Mouse (Mus musculus): ENCODE measurements around the gene Mtus2. TPM values are rescaled to one million over a fixed set of nuclear protein-coding genes. Genes with fewer than 3 reads are reported as not detected.

Mtus2 gene
- total and polyA plus RNA-seq, 2 experiments from 2014 or later, result 38.0 to 41.6 TPM

GRCm38 (mm10) chr5:147915038-147915566 is 42.0 kb upstream of the Mtus2 start:
- no peak overlapping the region for H3K27ac ChIP-seq (ENCODE audit: low read depth, low read length)
- no peaks in the 10 kb centered on the region for H3K27me3 ChIP-seq (ENCODE audit: insufficient read depth, low read length)
- ATAC-seq (ENCODE audit: low FRiP score), result no peak
- H3K9ac ChIP-seq (replicated peaks; ENCODE audit: low read length, poor library complexity, severe bottlenecking), result no peak overlapping the region
- peak; percentile 27; the same call in 1 of the 2 replicates for TF ChIP-seq CTCF (IDR thresholded peaks at IDR 0.05)
- H3K4me2 ChIP-seq (ENCODE audit: low read depth, low read length, poor library complexity, severe bottlenecking), result no peak overlapping the region
- WGBS, result 61% methylated on average over 6 of the region's 6 CpGs
- no peaks in the 10 kb centered on the region for H3K9me3 ChIP-seq (ENCODE audit: low read length)
- no peaks in the 10 kb centered on the region for H3K36me3 ChIP-seq (ENCODE audit: insufficient read depth, low read length)
- DNase-seq (ENCODE audit: low spot score), result no peak
- no peaks in the 10 kb centered on the region for H3K4me1 ChIP-seq (ENCODE audit: insufficient read depth, low read length)
- H3K4me3 ChIP-seq (ENCODE audit: low read depth, low read length), result no peak overlapping the region

DNA sequence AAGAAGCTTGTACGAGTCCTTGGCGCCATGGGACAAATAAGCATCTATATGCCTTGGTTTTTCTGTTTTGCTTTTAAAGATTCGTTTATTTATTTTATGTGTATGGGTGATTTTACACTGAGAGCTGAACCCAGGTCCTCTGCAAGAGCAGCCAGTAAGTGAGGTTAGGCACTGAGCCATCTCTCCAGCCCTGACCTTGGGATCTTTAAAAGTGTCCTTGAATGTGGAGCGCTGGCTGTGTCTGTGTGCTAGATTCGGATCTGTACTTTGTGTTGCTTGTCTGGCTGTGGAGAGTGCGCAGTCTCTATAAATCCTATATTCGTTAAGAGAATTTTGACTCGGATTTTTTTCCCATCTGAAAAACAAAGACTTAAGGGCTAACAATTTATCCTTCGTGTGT is 40.9 kb upstream of the Mtus2 start:
- no peaks in the 10 kb centered on the region for H3K9me3 ChIP-seq (ENCODE audit: low read length)
- H3K4me1 ChIP-seq (ENCODE audit: insufficient read depth, low read length), result no peaks in the 10 kb centered on the region
- no peak for ATAC-seq (ENCODE audit: low FRiP score)
- no peak for DNase-seq (ENCODE audit: low spot score)
- no peak overlapping the region for H3K9ac ChIP-seq (replicated peaks; ENCODE audit: low read length, poor library complexity, severe bottlenecking)
- no peak for TF ChIP-seq CTCF (IDR thresholded peaks at IDR 0.05)
- H3K27me3 ChIP-seq (ENCODE audit: insufficient read depth, low read length), result no peaks in the 10 kb centered on the region
- 84% methylated on average over 9 of the region's 9 CpGs for WGBS
- H3K4me2 ChIP-seq (ENCODE audit: low read depth, low read length, poor library complexity, severe bottlenecking), result no peak overlapping the region
- no peak overlapping the region for H3K4me3 ChIP-seq (ENCODE audit: low read depth, low read length)
- no peak overlapping the region for H3K27ac ChIP-seq (ENCODE audit: low read depth, low read length)
- no peaks in the 10 kb centered on the region for H3K36me3 ChIP-seq (ENCODE audit: insufficient read depth, low read length)

DNA sequence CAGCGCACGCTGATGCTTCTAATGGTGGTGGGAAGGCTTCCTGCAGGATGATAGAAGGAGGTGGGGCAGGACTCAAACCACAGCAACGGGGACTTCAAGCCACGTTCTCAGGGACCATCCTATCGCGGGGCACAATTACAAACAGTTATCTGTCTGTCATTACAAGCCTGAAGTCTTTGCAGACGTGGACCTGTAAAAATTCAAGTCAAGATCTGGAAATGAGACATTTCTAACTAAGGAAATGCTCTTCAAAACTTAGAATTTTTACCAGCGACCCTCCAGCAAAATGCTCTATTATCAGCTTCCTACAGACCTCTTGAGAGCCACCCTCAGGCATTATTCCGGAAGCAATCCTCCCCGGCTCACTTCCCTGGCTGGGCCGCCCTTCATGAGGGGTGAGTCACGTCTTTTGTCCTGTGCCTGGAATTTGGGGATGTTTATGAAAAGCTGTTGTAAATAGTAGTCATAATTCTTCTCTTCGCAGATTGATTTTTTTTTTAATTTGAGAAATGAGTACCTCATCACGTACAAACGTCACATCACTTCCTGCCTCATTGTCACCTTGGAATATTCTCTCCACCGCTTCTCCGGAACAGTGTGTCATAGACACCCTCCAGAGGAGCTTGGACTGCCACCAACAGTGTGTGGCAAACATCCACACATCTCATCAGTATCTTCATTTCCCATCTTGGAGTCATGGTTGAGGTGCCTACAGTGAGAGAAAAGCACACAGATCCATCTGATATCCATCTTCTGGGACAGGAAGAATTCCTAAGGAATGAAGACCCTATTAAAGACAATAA is 38.9 kb upstream of the Mtus2 start:
- Histone ChIP-seq H3K36me3 (ENCODE audit: insufficient read depth, low read length) (no peaks in the 10 kb centered on the region), H3K9me3 (ENCODE audit: low read length) (no peaks in the 10 kb centered on the region), H3K4me3 (ENCODE audit: low read depth, low read length) (no peak overlapping the region), H3K27ac (ENCODE audit: low read depth, low read length) (no peak overlapping the region), H3K9ac (replicated peaks; ENCODE audit: low read length, poor library complexity, severe bottlenecking) (no peak overlapping the region), H3K4me1 (ENCODE audit: insufficient read depth, low read length) (no peaks in the 10 kb centered on the region), H3K4me2 (ENCODE audit: low read depth, low read length, poor library complexity, severe bottlenecking) (no peak overlapping the region), H3K27me3 (ENCODE audit: insufficient read depth, low read length) (no peaks in the 10 kb centered on the region)
- ATAC-seq (ENCODE audit: low FRiP score) (no peak), DNase-seq (ENCODE audit: low spot score) (no peak)
- WGBS, result 74% methylated on average over 17 of the region's 17 CpGs
- TF ChIP-seq CTCF (IDR thresholded peaks at IDR 0.05), result no peak

- ATAC-seq (ENCODE audit: low FRiP score), result no peak
- H3K4me2 ChIP-seq (ENCODE audit: low read depth, low read length, poor library complexity, severe bottlenecking), result no peak overlapping the region
- no peak overlapping the region for H3K4me3 ChIP-seq (ENCODE audit: low read depth, low read length)
Observed at GRCm38 (mm10) chr5:147924621-147925020, 32.5 kb upstream of the Mtus2 start.

GRCm38 (mm10) chr5:147925935-147926604 is 31.1 kb upstream of the Mtus2 start:
- H3K36me3 ChIP-seq (ENCODE audit: insufficient read depth, low read length), result no peaks in the 10 kb centered on the region
- TF ChIP-seq CTCF (IDR thresholded peaks at IDR 0.05), result peak; percentile 60
- H3K9ac ChIP-seq (replicated peaks; ENCODE audit: low read length, poor library complexity, severe bottlenecking), result no peak overlapping the region
- DNase-seq (ENCODE audit: low spot score), result peak; percentile 12
- no peak overlapping the region for H3K4me3 ChIP-seq (ENCODE audit: low read depth, low read length)
- WGBS, result 68% methylated on average over 15 of the region's 15 CpGs
- H3K27ac ChIP-seq (ENCODE audit: low read depth, low read length), result no peak overlapping the region
- H3K4me1 ChIP-seq (ENCODE audit: insufficient read depth, low read length), result no peaks in the 10 kb centered on the region
- no peaks in the 10 kb centered on the region for H3K27me3 ChIP-seq (ENCODE audit: insufficient read depth, low read length)
- ATAC-seq (ENCODE audit: low FRiP score), result no peak
- no peak overlapping the region for H3K4me2 ChIP-seq (ENCODE audit: low read depth, low read length, poor library complexity, severe bottlenecking)
- no peaks in the 10 kb centered on the region for H3K9me3 ChIP-seq (ENCODE audit: low read length)

More at GRCm38 (mm10) chr5:147924621-147925020, 32.5 kb upstream of the Mtus2 start:
- TF ChIP-seq CTCF (IDR thresholded peaks at IDR 0.05), result no peak
- 80% methylated on average over 5 of the region's 5 CpGs for WGBS
- Histone ChIP-seq H3K9ac (replicated peaks; ENCODE audit: low read length, poor library complexity, severe bottlenecking) (no peak overlapping the region), H3K4me1 (ENCODE audit: insufficient read depth, low read length) (no peaks in the 10 kb centered on the region), H3K9me3 (ENCODE audit: low read length) (no peaks in the 10 kb centered on the region), H3K27ac (ENCODE audit: low read depth, low read length) (no peak overlapping the region), H3K27me3 (ENCODE audit: insufficient read depth, low read length) (no peaks in the 10 kb centered on the region), H3K36me3 (ENCODE audit: insufficient read depth, low read length) (no peaks in the 10 kb centered on the region)
- DNase-seq (ENCODE audit: low spot score), result no peak
